Mouse (Mus musculus): ENCODE measurements at regions not wholly inside any gene's neighbourhood (a gene's known extent, or its start where the extent isn't known, plus 50 kb on each side); places are given as distances from the start of the nearest gene placed in this dataset.

GRCm38 (mm10) chr12:107723062-107723859 is 234.8 kb downstream of the 3110018I06Rik start:
- DNase-seq: no peak

GRCm38 (mm10) chr12:107723860-107724320 is 235.5 kb downstream of the 3110018I06Rik start:
- DNase-seq: no peak

GRCm38 (mm10) chr12:107724467-107724866 is 236.0 kb downstream of the 3110018I06Rik start:
- DNase-seq: no peak

GRCm38 (mm10) chr12:107728865-107729264 is 240.4 kb downstream of the 3110018I06Rik start:
- DNase-seq: no peak

GRCm38 (mm10) chr12:107729301-107729700 is 240.9 kb downstream of the 3110018I06Rik start:
- no peak for DNase-seq

GRCm38 (mm10) chr12:107730940-107731339 is 242.5 kb downstream of the 3110018I06Rik start:
- no peak for DNase-seq

- no peak for DNase-seq
Measured at GRCm38 (mm10) chr12:107734536-107734935, 246.1 kb downstream of the 3110018I06Rik start.

- no peak for DNase-seq
Measured at GRCm38 (mm10) chr12:107742641-107743040, 254.2 kb downstream of the 3110018I06Rik start.

- DNase-seq: no peak
Measured at GRCm38 (mm10) chr12:107744822-107745221, 256.4 kb downstream of the 3110018I06Rik start.

- DNase-seq: no peak
Measured at GRCm38 (mm10) chr12:107748481-107749380, 254.7 kb downstream of the Bcl11b start.

GRCm38 (mm10) chr12:107749381-107750085 is 253.9 kb downstream of the Bcl11b start:
- no peak for DNase-seq

GRCm38 (mm10) chr12:107750285-107750927 is 253.0 kb downstream of the Bcl11b start:
- DNase-seq: no peak

- DNase-seq: peak; percentile 42
Measured at GRCm38 (mm10) chr12:107752126-107752525, 251.3 kb downstream of the Bcl11b start.

- DNase-seq: no peak
Measured at GRCm38 (mm10) chr12:107752587-107752986, 250.8 kb downstream of the Bcl11b start.

- peak; percentile 80 for DNase-seq
Measured at GRCm38 (mm10) chr12:107753022-107753421, 250.4 kb downstream of the Bcl11b start.

- DNase-seq: no peak
Measured at GRCm38 (mm10) chr12:107753536-107753935, 249.9 kb downstream of the Bcl11b start.

- no peak for DNase-seq
Measured at GRCm38 (mm10) chr12:107754885-107755284, 248.5 kb downstream of the Bcl11b start.

GRCm38 (mm10) chr12:107755820-107756517 is 247.4 kb downstream of the Bcl11b start:
- peak; percentile 23 for DNase-seq

GRCm38 (mm10) chr12:107757184-107757583 is 246.2 kb downstream of the Bcl11b start:
- DNase-seq: no peak

GRCm38 (mm10) chr12:107757996-107758791 is 245.2 kb downstream of the Bcl11b start:
- DNase-seq: peak; percentile 71

All from adrenal gland, postnatal 10 days (tissue).